Mouse (Mus musculus) thymus, adult 18-20 months (tissue): ENCODE measurements around the gene Nab1.
"Not testable (repeated sequence)": the region's sequence is repeated elsewhere in the genome, so short reads cannot be mapped to it uniquely, and the experiment has no call there.

Source experiments
- DNase-seq, 2 experiments: peaks; one replicate each; pipeline ENCODE4 v3.0.0; 2022; ENCODE audit warnings: mixed read lengths in 2 of 2

Nab1 gene

DNA sequence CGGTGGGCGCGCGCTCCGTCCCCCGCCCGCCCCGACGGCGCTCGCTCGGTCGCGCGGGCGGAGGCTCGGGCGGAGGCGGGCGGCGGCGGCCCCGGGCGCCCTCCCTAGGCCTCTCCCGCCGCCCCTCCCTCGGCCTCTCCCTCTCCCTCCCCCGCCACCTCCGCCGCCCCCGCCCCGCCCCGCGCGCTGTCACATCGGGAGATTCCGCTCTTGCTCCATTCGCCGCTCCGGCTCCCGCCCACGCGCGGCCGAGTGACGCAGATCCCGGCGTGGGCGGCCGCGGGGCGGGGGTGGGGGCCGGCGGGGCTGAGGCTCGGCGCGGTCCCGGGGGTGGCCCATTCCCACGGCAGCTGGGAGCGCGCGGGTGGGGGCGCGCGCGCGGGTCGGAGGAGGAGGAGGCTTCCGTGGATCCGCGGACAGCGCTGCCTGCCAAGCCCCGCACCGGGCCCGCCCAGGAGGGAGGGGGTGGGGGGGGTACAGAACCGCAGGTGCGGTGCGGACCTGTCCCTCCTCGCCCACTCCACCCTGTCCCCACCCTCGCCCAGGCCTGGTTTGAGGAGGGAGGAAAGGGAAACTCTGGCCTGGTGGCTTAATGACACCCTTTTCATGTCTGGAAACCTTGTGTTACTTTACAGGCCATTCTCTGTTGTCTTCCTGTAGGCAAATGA lies at the start of gene Nab1:
Gene Nab1, minus strand, starts transcription at position 366 of the 668 bp plus-strand sequence.
- peak; percentile 55 to 61 for DNase-seq

- DNase-seq = no peak
Observed at GRCm38 (mm10) chr1:52547451-52547850, 47.0 kb upstream of the Nab1 start.

- DNase-seq = no peak
Observed at GRCm38 (mm10) chr1:52546796-52547195, 46.3 kb upstream of the Nab1 start.

- DNase-seq = not testable (repeated sequence)
Observed at GRCm38 (mm10) chr1:52540124-52540523, 39.6 kb upstream of the Nab1 start.

DNA sequence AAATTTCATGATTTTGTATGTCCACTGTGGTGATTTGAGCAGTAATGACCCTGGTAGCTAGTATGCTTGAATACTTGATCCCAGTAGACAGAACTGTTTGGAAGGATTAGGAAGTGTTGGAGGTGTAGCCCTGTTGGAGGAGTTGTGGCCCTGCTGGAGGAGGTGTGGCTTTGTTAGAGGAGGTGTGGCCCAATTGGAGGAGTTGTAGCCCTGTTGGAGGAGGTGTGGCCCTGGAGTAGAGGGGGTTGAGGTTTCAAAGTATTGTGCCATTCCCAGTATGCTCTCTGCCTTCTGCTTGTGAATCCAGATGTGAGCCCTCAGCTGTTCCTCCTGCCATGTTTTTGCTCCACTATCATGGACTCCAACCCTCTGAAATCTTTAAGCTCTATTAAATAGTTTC lies 29.5 kb upstream of the Nab1 start:
- no peak for DNase-seq

GRCm38 (mm10) chr1:52527656-52528055 lies 27.2 kb upstream of the Nab1 start:
- no peak for DNase-seq

- no peak for DNase-seq
Observed at GRCm38 (mm10) chr1:52527252-52527651, 26.8 kb upstream of the Nab1 start.

DNA sequence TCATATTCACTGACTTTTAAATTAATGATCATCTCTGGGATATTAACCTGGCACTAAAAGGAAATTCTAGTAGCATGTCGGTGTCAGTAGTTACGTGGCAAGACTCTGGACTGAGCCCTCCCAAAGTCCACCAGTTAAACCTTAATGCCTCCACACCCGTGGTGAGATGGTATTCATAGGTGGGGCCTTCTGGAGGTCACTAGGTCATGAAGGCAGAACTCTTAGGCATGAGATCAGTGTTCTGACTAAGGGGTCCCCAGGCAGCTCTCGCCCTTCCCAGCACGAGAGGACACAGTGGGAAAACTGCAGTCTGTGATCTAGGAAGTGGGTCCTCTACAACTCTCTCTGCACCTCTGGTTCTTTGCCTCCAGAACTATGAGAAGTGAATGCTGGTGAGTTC lies 24.2 kb upstream of the Nab1 start:
- DNase-seq = no peak

DNA sequence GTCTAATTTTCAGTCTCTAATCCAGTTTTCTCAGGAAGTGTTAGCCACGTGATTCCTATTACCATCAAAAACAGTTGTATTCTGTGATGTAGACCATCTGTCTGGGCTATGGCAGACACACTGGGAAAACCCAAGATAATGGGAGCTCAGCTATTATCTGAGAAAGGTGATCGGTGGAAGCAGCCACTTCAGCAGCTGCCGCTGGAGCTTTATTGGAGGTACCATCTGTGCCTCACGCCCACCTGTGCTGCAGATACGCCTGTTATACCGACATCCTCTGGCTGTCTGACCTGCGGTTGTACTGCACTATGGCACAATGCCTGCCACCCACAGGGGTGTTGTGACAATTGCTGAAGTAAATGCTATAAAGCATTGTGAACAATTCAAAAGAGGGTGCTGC lies 23.7 kb upstream of the Nab1 start:
- no peak for DNase-seq

DNA sequence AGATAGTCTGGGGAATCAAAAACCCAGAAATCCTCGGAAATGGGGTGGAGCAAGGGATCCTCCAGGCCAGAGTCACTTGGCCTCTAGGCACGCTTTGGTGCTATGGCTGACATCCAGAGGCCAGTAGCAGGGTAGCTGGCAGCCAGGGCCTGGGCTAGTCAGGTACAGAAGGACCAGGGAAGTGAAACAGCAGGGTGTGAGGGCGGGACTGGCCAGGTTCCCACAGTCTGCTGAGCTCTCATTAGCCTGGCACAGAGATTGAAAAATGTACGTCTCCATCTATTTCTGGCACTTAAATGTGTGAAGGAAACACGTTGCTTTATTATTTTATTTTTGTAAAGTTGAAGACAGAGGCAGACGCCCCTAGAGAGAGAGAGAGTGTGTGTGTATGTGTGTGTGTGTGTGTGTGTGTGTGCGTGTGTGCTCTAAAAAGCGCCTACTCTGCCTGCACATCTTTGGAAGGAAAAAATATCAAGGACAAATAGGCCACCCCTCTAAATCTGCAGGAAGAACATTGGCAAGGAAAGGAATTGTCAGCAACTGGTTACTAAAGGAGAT lies 21.0 kb upstream of the Nab1 start:
- no peak for DNase-seq

DNA sequence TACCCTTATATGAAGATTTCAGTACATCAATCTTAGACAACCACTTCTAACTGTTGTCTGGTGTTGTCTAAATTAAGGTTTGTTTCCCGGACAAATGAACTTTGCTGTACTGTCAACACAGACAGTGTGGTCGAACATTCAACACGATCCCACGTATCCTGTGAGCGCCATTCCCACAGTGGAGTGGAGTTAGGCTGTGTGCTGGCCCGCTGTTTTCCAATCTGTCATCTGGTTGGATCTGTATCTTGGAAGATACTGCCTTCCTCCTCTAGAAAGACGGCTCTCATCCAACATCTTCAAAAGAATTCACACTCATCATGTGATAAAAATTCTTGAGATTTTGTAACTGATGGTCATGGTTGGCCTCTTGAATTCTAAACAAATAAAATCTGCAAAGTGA lies 19.7 kb upstream of the Nab1 start:
- DNase-seq = no peak

- no peak for DNase-seq
Observed at GRCm38 (mm10) chr1:52515249-52515648, 14.8 kb upstream of the Nab1 start.

DNA sequence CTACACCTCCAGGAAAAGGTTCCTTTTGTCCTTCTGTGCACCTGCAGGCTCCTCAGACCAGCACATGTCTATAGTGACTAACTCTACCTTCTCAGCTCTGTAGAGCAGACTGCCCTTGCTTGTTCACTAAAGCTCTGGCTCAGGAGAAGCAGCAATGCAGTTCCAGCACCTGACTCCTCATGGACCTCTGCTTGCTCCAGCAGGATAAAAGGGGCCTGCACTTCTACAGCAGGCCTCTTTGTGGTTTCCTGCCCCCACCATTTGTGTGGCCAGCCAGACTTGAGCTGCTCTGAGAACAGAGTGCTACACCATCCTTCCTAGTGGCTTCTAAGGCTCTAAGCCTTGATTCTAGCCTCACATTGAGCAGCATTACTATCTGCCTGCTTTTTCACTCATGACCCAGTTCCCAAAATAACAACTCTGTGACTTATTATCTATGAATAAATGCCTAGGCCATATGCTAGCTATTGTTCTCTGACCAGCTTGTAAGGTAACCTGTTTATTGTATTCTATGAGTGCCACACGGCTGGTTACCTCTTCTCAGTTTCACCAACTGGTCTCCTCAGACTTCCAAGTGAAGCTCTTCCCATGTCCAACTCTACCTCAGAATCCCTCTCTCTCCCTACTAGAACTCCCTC lies 11.4 kb upstream of the Nab1 start:
- DNase-seq = no peak

DNA sequence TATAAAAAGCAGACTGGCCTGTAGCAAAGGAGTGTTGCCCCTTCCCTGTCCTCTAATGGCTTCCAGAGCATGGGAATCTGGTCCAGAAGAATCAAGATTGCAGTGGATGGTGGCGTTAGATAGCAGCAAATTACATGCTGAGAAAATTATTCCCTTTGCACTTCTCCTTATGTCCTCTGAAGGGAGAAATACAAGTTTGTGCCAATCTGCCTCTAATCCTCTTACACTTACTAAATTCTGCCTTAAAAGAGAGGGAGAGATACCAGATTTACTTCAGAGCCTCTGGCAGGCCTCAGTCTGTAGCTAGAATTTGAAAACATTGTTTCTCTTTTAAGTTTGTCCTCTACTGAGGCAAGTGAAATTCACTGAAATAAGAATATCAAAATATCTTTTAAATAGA lies 5.7 kb upstream of the Nab1 start:
- no peak for DNase-seq

- no peak for DNase-seq
Observed at GRCm38 (mm10) chr1:52502296-52502695, 1.8 kb upstream of the Nab1 start.

DNA sequence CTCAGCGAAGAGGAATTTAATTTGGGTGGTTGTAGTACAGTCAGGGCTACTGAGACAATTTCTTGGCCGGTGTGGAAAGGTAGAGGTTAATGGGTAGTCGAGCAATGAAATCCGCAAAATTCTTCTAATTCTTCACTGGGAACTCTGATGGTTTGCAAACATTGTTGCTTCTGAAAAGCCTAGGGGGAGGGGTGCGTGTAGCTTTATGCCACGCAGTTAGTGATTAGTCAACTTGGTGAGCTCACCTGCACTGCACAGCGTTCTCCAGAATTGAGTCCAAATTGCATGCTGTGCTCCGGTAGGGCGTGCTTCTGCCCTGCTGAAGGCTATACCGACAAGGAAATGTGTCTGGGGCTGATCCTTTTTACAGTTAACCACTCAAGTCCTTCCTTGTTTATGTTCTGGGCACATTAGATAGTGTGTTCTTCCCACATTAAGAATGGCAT lies 1.2 kb upstream of the Nab1 start:
- DNase-seq = no peak

- DNase-seq = no peak
Observed at GRCm38 (mm10) chr1:52501090-52501489, 611 bp upstream of the Nab1 start.

DNA sequence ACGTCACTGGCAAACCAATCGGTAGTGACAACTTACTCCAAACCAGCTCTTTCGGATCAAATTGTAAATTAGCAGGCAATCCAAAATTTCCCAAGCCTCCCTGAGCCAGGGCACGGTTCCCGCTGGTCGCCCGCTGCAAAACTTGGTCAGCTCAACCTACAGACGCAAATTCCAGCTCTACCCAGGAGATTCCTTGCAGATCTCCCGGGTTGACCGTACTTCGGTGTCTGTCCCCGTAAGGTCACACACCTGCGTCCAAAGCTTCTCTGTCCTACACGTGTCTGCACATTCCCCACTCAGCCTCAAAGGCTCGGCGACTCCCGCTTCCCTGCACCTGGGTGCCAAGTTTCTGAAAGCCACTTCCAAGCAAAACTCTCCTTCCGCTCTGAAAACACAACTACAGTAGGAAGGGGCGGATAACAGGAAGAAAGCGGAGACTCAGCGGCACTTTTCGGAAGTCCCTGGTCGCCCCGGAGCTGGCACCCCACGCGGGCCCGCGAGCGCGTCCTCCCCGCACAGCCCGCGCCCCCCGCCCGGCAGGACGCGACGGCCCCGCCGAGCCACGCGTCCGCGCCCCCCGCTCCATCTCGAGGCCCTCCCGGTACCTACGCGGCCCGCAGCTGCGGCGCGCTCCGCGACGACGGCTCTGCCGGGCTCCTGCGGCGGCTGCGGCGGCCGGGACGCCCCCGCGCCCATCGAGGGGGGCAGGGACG lies 722 bp downstream of the Nab1 start:
- DNase-seq = peak; percentile 45 to 59

GRCm38 (mm10) chr1:52498786-52499450 lies 1.6 kb downstream of the Nab1 start:
- no peak for DNase-seq

DNA sequence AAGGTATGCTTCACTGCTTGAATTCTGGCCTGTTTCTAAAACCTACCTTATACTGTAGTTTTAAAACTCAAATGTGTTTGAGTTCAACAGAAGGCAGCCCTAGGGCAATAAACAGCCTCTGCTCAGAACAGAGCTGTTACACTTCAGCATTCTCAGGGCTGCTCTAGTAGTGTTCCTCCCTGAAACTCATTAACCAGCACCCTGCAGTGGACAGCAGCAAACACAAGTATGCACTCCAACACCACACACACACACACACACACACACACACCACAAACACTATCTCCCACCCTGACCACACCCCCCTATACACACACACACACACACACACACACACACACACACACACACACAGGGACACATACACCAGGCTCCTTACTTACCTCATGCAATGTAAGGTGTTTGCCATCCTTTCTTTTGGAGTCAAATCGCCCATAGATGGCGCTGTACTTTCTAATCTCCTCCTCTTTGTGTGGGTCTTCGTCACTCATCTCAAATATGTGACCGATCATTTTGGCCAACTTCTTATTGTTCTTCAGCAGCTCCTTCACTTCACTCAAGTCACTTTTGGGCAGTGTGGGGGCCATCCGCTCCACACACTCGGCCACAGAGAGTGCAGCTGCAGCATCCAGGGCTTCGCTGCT lies 10.8 kb downstream of the Nab1 start:
- no peak for DNase-seq

GRCm38 (mm10) chr1:52484980-52485379 lies 15.5 kb downstream of the Nab1 start:
- DNase-seq = no peak

- no peak for DNase-seq
Observed at GRCm38 (mm10) chr1:52474291-52474690, 26.2 kb downstream of the Nab1 start.
